Mouse (Mus musculus): ENCODE results near the gene Tiam1.

The Tiam1 gene

GRCm38 (mm10) chr16:89995155-89995554, 148.4 kb downstream of the Tiam1 start:
- DNase-seq (ENCODE audit: low read depth, low spot score), result no peak

DNA sequence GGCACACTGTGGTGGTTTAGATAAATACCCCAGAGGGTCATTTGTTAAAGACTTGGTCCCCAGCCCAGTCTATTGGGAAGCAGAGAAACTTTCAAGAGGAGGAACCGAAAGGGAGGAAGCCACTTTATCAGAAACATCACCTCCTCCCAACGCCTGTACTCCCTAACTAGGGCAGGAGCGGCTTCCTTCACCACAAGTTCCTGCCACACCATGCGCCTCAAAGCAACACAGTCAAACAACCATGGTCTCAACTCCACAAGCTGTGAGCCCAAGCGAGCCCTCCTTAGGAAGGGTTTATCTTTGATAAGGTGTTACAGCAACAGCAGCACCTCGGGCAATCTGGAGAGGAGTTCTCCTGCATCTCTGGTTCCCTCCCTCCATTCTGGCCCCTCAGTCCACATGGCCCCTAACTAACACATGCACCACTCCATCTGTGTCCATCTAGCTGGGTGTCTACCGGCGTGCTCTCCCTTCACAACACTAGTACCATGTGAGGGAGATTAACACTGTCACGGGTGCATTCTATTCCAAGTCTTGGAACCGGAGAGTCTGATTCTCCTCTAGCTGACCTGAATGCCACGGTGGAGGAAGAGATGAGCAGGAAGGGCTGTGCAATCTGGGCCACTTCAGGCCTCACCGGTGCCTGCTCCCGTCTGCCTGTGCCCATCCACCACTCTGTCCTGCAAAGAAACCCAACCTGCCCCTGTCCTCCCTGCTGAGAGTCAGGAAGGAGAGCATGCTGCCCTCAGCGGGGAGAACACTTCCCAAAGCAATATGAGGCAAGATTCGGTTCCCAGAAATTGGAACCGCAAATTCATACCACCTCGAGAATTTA, 149.4 kb downstream of the Tiam1 start:
- DNase-seq (ENCODE audit: low read depth, low spot score), result no peak

DNA sequence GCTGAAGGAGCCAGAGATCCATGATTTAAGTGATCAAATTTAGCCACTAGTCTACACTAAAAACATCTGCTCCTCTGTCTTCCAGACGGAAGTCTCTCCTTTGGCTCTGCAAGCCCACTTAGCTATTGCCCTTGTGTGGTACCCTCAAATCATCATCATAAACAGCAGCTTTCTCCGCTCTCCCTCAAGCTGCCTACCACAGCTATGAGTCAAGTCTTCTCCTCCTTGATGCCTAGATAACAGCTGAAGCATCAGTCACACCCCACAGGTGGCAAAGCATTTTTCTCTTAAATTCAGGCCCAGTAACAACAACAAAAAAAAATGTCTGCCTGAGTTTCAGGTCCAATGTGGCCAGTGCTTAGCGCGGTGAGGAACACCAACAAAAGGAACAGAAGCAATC, 150.1 kb downstream of the Tiam1 start:
- no peak for DNase-seq (ENCODE audit: low read depth, low spot score)

- no peak for DNase-seq (ENCODE audit: low read depth, low spot score)
Observed at GRCm38 (mm10) chr16:89991701-89992152, 151.8 kb downstream of the Tiam1 start.

DNA sequence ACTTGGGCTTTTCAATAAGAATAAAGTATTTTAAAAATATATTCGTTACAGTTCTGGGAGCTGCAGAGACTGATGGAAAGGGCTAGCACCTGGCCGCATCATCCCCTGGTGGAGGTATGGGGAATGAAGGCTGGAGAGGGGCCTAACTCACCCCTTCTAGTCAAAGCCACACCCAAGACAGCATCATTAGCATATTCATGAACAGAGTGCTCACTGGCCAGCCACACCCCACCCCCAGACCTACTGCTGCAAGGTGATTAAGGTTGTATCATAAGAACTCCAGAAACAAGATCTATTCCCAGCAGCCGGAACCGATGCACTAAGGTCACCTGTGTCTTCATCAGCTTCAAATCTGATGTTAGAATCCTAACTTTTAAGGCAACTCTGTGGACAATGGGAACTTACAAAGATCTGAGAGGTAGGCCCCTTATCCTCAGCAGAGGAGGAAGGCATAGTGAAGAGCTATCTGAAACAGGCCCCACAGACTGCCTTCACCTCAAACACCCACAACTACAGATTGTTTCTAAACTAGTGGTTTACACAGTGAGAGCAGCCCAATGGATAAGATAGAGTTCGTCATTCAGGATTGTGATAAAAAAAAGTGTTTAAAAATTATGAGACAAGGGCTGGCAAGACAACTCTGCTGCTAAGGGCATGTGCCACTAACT, 153.1 kb downstream of the Tiam1 start:
- DNase-seq (ENCODE audit: low read depth, low spot score), result no peak

DNA sequence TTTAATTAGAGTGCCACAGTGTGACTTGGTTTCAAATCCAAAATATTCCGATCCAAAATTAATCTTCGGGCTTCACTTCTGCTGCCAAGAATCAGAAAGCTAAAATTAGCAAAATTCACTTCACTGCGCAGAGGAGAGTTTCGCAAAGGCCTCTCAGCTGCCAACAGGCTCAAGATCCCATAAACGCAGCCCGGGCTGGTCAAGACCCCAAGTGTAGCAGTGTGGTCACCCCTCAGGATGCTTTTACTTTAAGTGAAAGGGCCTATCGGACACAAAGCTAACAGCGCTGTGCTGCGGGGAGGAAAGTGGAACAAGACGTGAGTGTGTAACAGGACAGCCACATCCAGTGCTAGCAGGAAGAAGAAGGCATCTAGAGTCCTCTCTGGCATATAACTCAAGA, 153.8 kb downstream of the Tiam1 start:
- DNase-seq (ENCODE audit: low read depth, low spot score), result no peak

GRCm38 (mm10) chr16:89986672-89987362, 156.8 kb downstream of the Tiam1 start:
- no peak for DNase-seq (ENCODE audit: low read depth, low spot score)

DNA sequence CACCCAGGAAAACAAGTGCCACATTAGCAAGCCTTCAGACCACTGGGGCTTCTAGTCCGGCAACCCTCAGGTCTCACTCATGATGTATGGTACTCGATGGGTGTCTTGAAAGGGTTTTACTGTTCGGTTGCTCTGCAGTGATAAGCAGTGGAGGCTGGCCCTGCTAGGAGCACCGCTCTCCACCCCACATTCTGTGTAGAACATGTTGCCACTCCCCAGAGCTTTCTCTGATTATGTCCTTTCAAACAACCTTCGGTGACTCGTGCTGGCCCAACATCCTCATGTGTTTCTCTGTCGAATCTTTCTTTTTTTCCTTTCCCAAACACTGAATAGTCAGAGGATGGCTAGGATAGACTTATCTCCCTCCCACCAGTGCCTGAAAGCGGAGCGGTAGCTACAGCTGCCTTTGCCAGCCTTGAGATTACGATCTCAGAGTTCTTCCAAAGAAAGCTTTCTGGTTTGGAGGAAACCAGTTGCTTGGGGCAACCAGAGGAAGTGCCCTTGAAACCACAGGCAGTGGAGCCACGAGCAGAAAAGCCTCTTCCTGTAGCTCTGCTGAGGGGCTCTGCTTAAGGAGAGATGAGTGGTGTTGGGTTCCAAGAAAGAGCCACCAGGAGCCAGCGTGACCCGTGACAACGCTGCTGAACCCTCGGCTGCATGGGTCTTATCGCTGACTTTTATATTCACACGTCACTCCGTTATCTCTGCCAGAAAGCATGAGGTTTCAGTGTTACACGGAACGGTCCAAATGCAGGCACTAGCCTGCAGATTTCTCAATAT, 157.7 kb downstream of the Tiam1 start:
- DNase-seq (ENCODE audit: low read depth, low spot score), result no peak

- no peak for DNase-seq (ENCODE audit: low read depth, low spot score)
Observed at GRCm38 (mm10) chr16:89980075-89980744, 163.4 kb downstream of the Tiam1 start.

DNA sequence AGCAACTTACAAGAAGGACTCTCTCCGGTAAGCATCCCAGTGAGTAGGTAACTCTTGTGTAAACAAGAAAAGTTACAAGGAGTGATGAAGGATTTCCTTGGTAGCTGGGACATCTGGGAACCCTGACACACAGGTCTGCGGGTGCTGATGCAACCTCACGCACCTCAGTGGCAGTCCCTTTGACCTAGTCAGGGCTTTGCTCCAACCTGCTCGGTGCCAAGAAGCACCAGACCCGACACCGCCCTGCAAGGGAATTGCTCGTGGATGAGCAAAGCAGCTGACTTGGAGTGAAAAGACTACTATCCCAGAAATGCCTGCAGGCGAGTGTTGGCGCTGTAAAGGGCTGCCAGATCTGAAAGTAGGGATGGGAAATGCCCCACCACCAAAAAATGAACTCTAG, 168.1 kb downstream of the Tiam1 start:
- no peak for DNase-seq (ENCODE audit: low read depth, low spot score)

GRCm38 (mm10) chr16:89973814-89974712, 169.5 kb downstream of the Tiam1 start:
- DNase-seq (ENCODE audit: low read depth, low spot score), result no peak

- no peak for DNase-seq (ENCODE audit: low read depth, low spot score)
Observed at GRCm38 (mm10) chr16:89972854-89973487, 170.6 kb downstream of the Tiam1 start.

DNA sequence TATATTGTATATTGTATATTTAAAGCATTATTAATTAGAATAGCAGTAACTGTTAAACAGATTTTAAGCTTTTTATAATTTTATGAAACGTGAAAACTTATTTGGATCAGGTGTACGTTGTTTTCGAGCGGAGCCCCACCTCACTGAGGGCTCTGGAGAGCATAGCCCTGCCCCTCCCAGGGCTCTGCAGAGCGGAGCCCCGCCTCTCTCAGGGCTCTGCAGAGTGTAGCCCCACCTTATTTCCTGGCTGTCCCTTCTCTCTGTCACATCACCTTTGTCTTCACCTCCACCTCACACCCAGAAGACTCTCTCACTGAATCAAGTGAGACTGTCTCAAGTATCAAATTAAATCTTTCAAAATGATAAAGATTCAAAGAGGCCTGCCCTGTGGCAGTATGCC, 171.6 kb downstream of the Tiam1 start:
- DNase-seq (ENCODE audit: low read depth, low spot score), result no peak

- DNase-seq (ENCODE audit: low read depth, low spot score), result no peak
Observed at GRCm38 (mm10) chr16:89968058-89968457, 175.5 kb downstream of the Tiam1 start.

- no peak for DNase-seq (ENCODE audit: low read depth, low spot score)
Observed at GRCm38 (mm10) chr16:89962876-89963275, 180.7 kb downstream of the Tiam1 start.

GRCm38 (mm10) chr16:89960904-89961303, 182.7 kb downstream of the Tiam1 start:
- DNase-seq (ENCODE audit: low read depth, low spot score), result no peak

- DNase-seq (ENCODE audit: low read depth, low spot score), result no peak
Observed at GRCm38 (mm10) chr16:89960186-89960878, 183.2 kb downstream of the Tiam1 start.

DNA sequence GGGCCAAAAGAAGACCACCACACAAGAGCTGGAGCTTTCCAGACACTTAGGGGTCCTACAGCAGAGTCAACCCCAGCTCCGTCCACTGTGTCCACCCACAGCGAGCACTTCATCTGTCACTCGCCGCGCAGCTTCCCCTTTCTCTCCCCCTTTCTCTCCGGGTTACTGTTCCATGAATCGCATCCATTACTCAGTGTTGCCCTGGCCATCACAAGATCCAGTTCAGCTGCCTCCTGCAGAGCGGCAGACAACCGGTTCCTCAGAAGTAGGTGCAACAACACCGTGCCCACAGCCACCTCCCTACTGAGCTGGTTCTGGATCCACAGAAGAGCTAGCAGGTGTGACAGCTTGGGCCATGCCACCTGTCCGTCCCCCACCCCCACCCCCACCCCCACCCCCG, 184.6 kb downstream of the Tiam1 start:
- DNase-seq (ENCODE audit: low read depth, low spot score), result no peak

DNA sequence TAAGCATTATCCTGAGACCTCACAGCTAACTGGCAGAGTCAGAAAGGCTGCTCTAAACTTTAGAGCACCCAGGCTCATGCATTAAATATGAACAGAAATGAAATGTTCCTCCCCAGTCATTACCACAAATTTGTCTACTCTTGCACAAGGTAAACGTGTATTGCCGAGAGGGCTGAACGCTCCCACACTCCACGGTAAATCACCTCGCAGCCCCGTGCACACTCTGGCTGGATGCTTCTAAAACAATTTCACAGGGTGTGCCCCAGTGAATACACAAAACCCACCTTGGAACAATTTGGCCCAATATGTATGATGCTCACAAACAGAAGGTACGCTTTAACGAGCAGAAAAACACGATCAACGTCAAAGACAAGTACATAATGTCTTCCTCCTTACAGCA, 185.5 kb downstream of the Tiam1 start:
- DNase-seq (ENCODE audit: low read depth, low spot score), result no peak
